Mouse (Mus musculus): Measurements from ENCODE around the gene Scyl2. TPM values are rescaled to one million over a fixed set of nuclear protein-coding genes. Genes with fewer than 3 reads are reported as not detected.

The Scyl2 gene
- polyA plus RNA-seq, 1 experiment, result 7.2 TPM

GRCm38 (mm10) chr10:89630052-89630451, 56.0 kb downstream of the Scyl2 start:
- H3K4me3 ChIP-seq, result no peak overlapping the region
- no peaks in the 10 kb centered on the region for H3K27me3 ChIP-seq (ENCODE audit: control insufficient read depth, insufficient read depth, insufficient read length)
- no peak overlapping the region for H3ac ChIP-seq (ENCODE audit: control insufficient read depth, insufficient read length)
- no peak for TF ChIP-seq MYOG (IDR thresholded peaks at IDR 0.05; ENCODE audit: control insufficient read depth in 1 of 3, insufficient read depth in 1 of 3, insufficient read length in 2 of 3, low read depth in 2 of 3)
- no peak for TF ChIP-seq POLR2A (IDR thresholded peaks at IDR 0.05; ENCODE audit: insufficient read length, low read depth)
- no peak for TF ChIP-seq TCF12 (IDR thresholded peaks at IDR 0.05; ENCODE audit: insufficient read depth, poor library complexity, severe bottlenecking)
- TF ChIP-seq MAX (IDR thresholded peaks at IDR 0.05; ENCODE audit: low read depth), result no peak
- no peak for TF ChIP-seq SRF (IDR thresholded peaks at IDR 0.05; ENCODE audit: control insufficient read depth, insufficient read length, low read depth)
- no peak for TF ChIP-seq USF1 (IDR thresholded peaks at IDR 0.05; ENCODE audit: low read depth)
- no peak for TF ChIP-seq POLR2AphosphoS2 (IDR thresholded peaks at IDR 0.05; ENCODE audit: insufficient read length, low read depth)
- TF ChIP-seq REST (IDR thresholded peaks at IDR 0.05; ENCODE audit: insufficient read depth, insufficient read length), result no peak
- TF ChIP-seq CEBPB (IDR thresholded peaks at IDR 0.05; ENCODE audit: insufficient read depth, poor library complexity, severe bottlenecking), result no peak
- TF ChIP-seq E2F4 (IDR thresholded peaks at IDR 0.05; ENCODE audit: insufficient read depth), result no peak
- no peak for TF ChIP-seq MYOD1 (IDR thresholded peaks at IDR 0.05; ENCODE audit: control insufficient read depth in 1 of 3, insufficient read length in 2 of 3, low read depth in 2 of 3)
- TF ChIP-seq TCF3 (IDR thresholded peaks at IDR 0.05; ENCODE audit: insufficient read length, low read depth), result no peak
- H3K36me3 ChIP-seq (ENCODE audit: control insufficient read depth, insufficient read depth), result no peaks in the 10 kb centered on the region
- no peaks in the 10 kb centered on the region for H3K79me2 ChIP-seq (ENCODE audit: control insufficient read depth, insufficient read depth)
- H3K4me2 ChIP-seq (ENCODE audit: low read depth), result no peak overlapping the region

- no peaks in the 10 kb centered on the region for H3K27me3 ChIP-seq (ENCODE audit: control insufficient read depth, insufficient read depth, insufficient read length)
- H3ac ChIP-seq (ENCODE audit: control insufficient read depth, insufficient read length), result no peak overlapping the region
- no peaks in the 10 kb centered on the region for H3K79me2 ChIP-seq (ENCODE audit: control insufficient read depth, insufficient read depth)
- H3K36me3 ChIP-seq (ENCODE audit: control insufficient read depth, insufficient read depth), result no peaks in the 10 kb centered on the region
- H3K4me3 ChIP-seq, result no peak overlapping the region
- H3K4me2 ChIP-seq (ENCODE audit: low read depth), result no peak overlapping the region
- TF ChIP-seq CEBPB (IDR thresholded peaks at IDR 0.05; ENCODE audit: insufficient read depth, poor library complexity, severe bottlenecking) (no peak), POLR2AphosphoS2 (IDR thresholded peaks at IDR 0.05; ENCODE audit: insufficient read length, low read depth) (no peak), E2F4 (IDR thresholded peaks at IDR 0.05; ENCODE audit: insufficient read depth) (no peak), POLR2A (IDR thresholded peaks at IDR 0.05; ENCODE audit: insufficient read length, low read depth) (no peak), TCF12 (IDR thresholded peaks at IDR 0.05; ENCODE audit: insufficient read depth, poor library complexity, severe bottlenecking) (no peak), MYOD1 (IDR thresholded peaks at IDR 0.05; ENCODE audit: control insufficient read depth in 1 of 3, insufficient read length in 2 of 3, low read depth in 2 of 3) (no peak), MAX (IDR thresholded peaks at IDR 0.05; ENCODE audit: low read depth) (no peak), MYOG (IDR thresholded peaks at IDR 0.05; ENCODE audit: control insufficient read depth in 1 of 3, insufficient read depth in 1 of 3, insufficient read length in 2 of 3, low read depth in 2 of 3) (no peak), TCF3 (IDR thresholded peaks at IDR 0.05; ENCODE audit: insufficient read length, low read depth) (no peak), USF1 (IDR thresholded peaks at IDR 0.05; ENCODE audit: low read depth) (no peak), REST (IDR thresholded peaks at IDR 0.05; ENCODE audit: insufficient read depth, insufficient read length) (no peak), SRF (IDR thresholded peaks at IDR 0.05; ENCODE audit: control insufficient read depth, insufficient read length, low read depth) (no peak)
These were observed 59.4 kb downstream of the Scyl2 start for GRCm38 (mm10) chr10:89626714-89627113.

- H3K4me3 ChIP-seq, result no peak overlapping the region
- no peaks in the 10 kb centered on the region for H3K27me3 ChIP-seq (ENCODE audit: control insufficient read depth, insufficient read depth, insufficient read length)
- no peak for TF ChIP-seq TCF12 (IDR thresholded peaks at IDR 0.05; ENCODE audit: insufficient read depth, poor library complexity, severe bottlenecking)
- TF ChIP-seq REST (IDR thresholded peaks at IDR 0.05; ENCODE audit: insufficient read depth, insufficient read length), result no peak
- TF ChIP-seq MYOG (IDR thresholded peaks at IDR 0.05; ENCODE audit: control insufficient read depth in 1 of 3, insufficient read depth in 1 of 3, insufficient read length in 2 of 3, low read depth in 2 of 3), result no peak
- TF ChIP-seq USF1 (IDR thresholded peaks at IDR 0.05; ENCODE audit: low read depth), result no peak
- no peak for TF ChIP-seq POLR2A (IDR thresholded peaks at IDR 0.05; ENCODE audit: insufficient read length, low read depth)
- TF ChIP-seq MAX (IDR thresholded peaks at IDR 0.05; ENCODE audit: low read depth), result no peak
- no peak for TF ChIP-seq MYOD1 (IDR thresholded peaks at IDR 0.05; ENCODE audit: control insufficient read depth in 1 of 3, insufficient read length in 2 of 3, low read depth in 2 of 3)
- TF ChIP-seq POLR2AphosphoS2 (IDR thresholded peaks at IDR 0.05; ENCODE audit: insufficient read length, low read depth), result no peak
- no peak for TF ChIP-seq CEBPB (IDR thresholded peaks at IDR 0.05; ENCODE audit: insufficient read depth, poor library complexity, severe bottlenecking)
- no peak for TF ChIP-seq SRF (IDR thresholded peaks at IDR 0.05; ENCODE audit: control insufficient read depth, insufficient read length, low read depth)
- TF ChIP-seq TCF3 (IDR thresholded peaks at IDR 0.05; ENCODE audit: insufficient read length, low read depth), result no peak
- TF ChIP-seq E2F4 (IDR thresholded peaks at IDR 0.05; ENCODE audit: insufficient read depth), result no peak
- H3K79me2 ChIP-seq (ENCODE audit: control insufficient read depth, insufficient read depth), result no peaks in the 10 kb centered on the region
- H3ac ChIP-seq (ENCODE audit: control insufficient read depth, insufficient read length), result no peak overlapping the region
- H3K36me3 ChIP-seq (ENCODE audit: control insufficient read depth, insufficient read depth), result no peaks in the 10 kb centered on the region
- H3K4me2 ChIP-seq (ENCODE audit: low read depth), result no peak overlapping the region
These were observed 61.9 kb downstream of the Scyl2 start for GRCm38 (mm10) chr10:89624196-89624595.

- Histone ChIP-seq H3K27me3 (ENCODE audit: control insufficient read depth, insufficient read depth, insufficient read length) (no peaks in the 10 kb centered on the region), H3K4me2 (ENCODE audit: low read depth) (no peak within 1 kb of the TSS), H3K79me2 (ENCODE audit: control insufficient read depth, insufficient read depth) (no peaks in the 10 kb centered on the region), H3K36me3 (ENCODE audit: control insufficient read depth, insufficient read depth) (no peaks in the 10 kb centered on the region), H3K4me3 (no peak within 1 kb of the TSS), H3ac (ENCODE audit: control insufficient read depth, insufficient read length) (no peak within 1 kb of the TSS)
- TF ChIP-seq POLR2AphosphoS2 (IDR thresholded peaks at IDR 0.05; ENCODE audit: insufficient read length, low read depth), result no peak
- no peak for TF ChIP-seq SRF (IDR thresholded peaks at IDR 0.05; ENCODE audit: control insufficient read depth, insufficient read length, low read depth)
- no peak for TF ChIP-seq TCF12 (IDR thresholded peaks at IDR 0.05; ENCODE audit: insufficient read depth, poor library complexity, severe bottlenecking)
- no peak for TF ChIP-seq E2F4 (IDR thresholded peaks at IDR 0.05; ENCODE audit: insufficient read depth)
- no peak for TF ChIP-seq CEBPB (IDR thresholded peaks at IDR 0.05; ENCODE audit: insufficient read depth, poor library complexity, severe bottlenecking)
- no peak for TF ChIP-seq MYOG (IDR thresholded peaks at IDR 0.05; ENCODE audit: control insufficient read depth in 1 of 3, insufficient read depth in 1 of 3, insufficient read length in 2 of 3, low read depth in 2 of 3)
- TF ChIP-seq TCF3 (IDR thresholded peaks at IDR 0.05; ENCODE audit: insufficient read length, low read depth), result no peak
- no peak for TF ChIP-seq POLR2A (IDR thresholded peaks at IDR 0.05; ENCODE audit: insufficient read length, low read depth)
- no peak for TF ChIP-seq USF1 (IDR thresholded peaks at IDR 0.05; ENCODE audit: low read depth)
- no peak for TF ChIP-seq MYOD1 (IDR thresholded peaks at IDR 0.05; ENCODE audit: control insufficient read depth in 1 of 3, insufficient read length in 2 of 3, low read depth in 2 of 3)
- TF ChIP-seq REST (IDR thresholded peaks at IDR 0.05; ENCODE audit: insufficient read depth, insufficient read length), result no peak
- no peak for TF ChIP-seq MAX (IDR thresholded peaks at IDR 0.05; ENCODE audit: low read depth)
These were observed 65.0 kb downstream of the Scyl2 start, which contains the start of gene Slc17a8 for GRCm38 (mm10) chr10:89621129-89621528. Gene Slc17a8, minus strand, starts transcription at chr10:89621253.
